Mouse (Mus musculus): ENCODE measurements around the gene Klra5.
"Not testable (repeated sequence)": the region's sequence is repeated elsewhere in the genome, so short reads cannot be mapped to it uniquely, and the experiment has no call there.

Klra5 gene

DNA sequence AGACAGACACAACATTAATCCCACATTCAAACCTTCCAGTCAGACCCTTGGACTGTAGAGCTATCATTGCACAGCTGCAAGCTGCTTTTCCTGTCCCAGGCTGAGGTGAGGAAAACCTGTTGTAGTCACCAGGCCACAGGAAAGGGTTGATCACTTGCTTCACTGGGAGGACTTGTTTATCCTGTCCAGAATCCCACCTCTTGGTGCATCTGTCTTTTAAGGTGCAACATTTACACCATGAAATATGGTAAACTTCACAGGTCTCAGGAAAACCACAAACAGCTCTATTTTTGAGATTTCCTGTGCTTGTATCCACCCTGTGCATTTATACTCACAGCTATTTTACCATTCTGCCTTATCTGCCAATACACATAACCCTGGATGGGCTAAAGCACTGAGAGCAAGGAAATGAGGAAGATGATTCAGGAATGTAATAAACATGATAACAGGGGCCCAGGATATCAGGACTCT, at the start of gene Klra5:
Gene Klra5, minus strand, starts transcription at position 175 of the 471 bp plus-strand sequence.
- CTCF ChIA-PET: not testable (repeated sequence)

DNA sequence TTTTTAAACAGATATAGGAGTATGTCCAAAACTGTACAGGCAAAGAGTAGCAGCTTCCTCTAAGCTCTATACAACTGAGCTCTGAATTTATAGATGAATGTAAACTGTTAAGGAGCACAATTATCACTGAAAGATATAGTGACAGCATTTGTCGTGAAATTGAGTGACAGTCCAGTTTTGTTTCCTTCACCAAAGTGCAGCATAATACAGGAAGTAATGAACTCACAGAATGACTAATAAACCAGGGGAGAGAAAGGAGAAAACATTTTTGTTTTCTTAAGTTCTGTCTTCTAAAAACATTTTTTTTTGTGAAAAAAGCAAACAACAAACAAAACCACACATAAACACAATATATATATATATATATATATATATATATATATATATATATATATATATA, 454 bp downstream of the Klra5 start:
- CTCF ChIA-PET: no interaction called here

DNA sequence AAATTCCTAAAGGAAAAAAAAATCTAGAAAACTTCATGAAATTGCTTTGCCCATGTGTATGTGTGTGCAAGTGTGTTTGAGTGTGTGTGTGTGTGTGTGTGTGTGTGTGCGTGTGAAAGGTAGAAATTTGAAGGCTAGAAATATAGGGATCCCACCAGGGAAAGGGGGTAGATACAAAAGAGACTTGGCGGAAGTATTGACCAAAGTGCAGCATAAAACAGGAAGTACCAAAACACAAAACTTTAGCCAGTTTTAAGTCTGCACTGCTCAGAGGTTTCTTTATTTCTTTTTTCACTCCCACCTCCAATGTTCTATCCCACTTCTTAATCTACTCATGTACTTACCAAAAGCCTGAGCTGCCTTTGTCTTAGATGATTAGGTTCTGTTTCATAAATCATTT, 34.9 kb downstream of the Klra5 start:
- CTCF ChIA-PET: no interaction called here

DNA sequence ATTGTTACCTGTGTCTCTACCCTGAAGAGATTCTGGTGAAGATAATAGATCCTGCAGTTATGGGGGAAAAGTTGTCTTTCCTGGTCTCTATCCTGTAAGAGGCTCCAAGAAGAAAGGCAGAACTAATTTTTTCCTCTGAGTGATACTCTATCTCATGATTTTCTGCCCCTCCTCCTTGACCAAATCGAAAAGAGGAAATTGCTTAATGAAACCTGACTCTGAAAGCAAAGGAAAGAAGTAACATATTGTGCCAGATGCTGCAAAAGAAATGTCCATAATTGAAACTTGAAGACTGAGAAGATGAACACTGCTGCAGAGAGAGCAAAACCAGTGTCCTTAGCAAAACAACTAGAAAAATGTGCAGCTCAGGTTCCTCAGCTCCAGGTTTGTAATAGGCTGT, 40.9 kb downstream of the Klra5 start, which contains the start of gene Klra17:
Gene Klra17, minus strand, starts transcription at position 124 of the 400 bp plus-strand sequence.
- CTCF ChIA-PET: no interaction called here

DNA sequence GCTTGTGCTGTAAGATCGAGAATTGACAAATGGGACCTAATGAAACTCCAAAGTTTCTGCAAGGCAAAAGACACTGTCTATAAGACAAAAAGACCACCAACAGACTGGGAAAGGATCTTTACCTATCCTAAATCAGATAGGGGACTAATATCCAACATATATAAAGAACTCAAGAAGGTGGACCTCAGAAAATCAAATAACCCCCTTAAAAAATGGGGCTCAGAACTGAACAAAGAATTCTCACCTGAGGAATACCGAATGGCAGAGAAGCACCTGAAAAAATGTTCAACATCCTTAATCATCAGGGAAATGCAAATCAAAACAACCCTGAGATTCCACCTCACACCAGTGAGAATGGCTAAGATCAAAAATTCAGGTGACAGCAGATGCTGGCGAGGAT, 55.1 kb downstream of the Klra5 start, which contains the start of gene Gm17631:
Gene Gm17631, plus strand, starts transcription at position 301 of the 400 bp plus-strand sequence.
- CTCF ChIA-PET: not testable (repeated sequence)
